Mouse (Mus musculus) lung, postnatal 14 days (tissue): ENCODE measurements around the gene Ikzf3.
A peak's percentile ranks its signal among the peaks of the same experiment; 100 is the strongest.

ENCODE experiments used
- DNase-seq: peaks from one replicate; pipeline ENCODE4 v3.0.0; 2021

Gene Ikzf3

DNA sequence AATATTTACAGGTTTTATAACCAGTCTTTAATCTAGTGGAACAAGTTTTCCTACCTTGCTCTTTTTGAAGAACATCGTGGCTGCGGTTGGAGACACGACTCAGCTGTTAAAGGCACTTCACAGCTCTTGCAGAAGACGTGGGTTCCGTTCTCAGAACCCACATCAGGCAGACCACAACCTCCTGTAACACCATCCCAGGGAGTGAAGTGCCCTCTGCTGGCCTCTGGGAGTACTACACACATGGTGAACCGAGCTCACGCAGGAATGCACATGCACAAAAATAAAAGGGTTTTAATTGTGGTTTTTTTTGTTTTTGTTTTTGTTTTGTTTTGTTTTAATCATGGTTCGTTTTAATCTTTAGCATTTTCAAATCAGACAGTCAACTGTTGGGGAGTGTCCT lies 22.5 kb upstream of the Ikzf3 start:
- no peak for DNase-seq

GRCm38 (mm10) chr11:98563921-98564414 lies 18.1 kb upstream of the Ikzf3 start:
- no peak for DNase-seq

GRCm38 (mm10) chr11:98563025-98563424 lies 17.2 kb upstream of the Ikzf3 start:
- no peak for DNase-seq

GRCm38 (mm10) chr11:98560942-98561341 lies 15.1 kb upstream of the Ikzf3 start:
- DNase-seq = no peak

DNA sequence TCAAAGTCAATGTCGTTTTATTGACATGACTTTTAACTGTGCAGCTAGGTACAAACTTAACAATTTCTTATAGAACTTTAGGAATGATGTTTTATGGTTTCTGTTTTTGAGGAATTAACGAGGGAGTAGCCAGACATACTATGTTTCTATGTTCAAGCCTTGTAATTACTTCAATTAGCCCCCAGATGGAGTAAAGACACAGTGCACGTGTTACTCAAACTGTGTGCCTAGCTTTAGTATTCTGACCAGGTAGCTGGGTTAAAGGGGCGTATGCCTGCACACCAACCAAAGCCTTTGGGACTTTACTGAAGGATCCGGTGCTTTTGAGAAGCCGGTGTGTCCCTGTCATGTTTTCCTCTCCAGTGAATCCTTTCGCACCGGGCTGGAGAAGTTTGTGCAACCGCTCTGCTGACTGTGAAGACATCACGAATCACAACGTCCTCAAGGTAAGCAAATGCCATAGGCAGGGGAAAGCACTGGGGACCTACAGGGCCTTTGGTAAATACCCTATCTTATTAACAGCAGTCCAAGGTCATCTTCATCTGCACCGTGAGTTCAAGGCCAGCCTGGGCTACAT lies 9.4 kb upstream of the Ikzf3 start:
- DNase-seq = no peak

GRCm38 (mm10) chr11:98553966-98554365 lies 8.1 kb upstream of the Ikzf3 start:
- DNase-seq = no peak

DNA sequence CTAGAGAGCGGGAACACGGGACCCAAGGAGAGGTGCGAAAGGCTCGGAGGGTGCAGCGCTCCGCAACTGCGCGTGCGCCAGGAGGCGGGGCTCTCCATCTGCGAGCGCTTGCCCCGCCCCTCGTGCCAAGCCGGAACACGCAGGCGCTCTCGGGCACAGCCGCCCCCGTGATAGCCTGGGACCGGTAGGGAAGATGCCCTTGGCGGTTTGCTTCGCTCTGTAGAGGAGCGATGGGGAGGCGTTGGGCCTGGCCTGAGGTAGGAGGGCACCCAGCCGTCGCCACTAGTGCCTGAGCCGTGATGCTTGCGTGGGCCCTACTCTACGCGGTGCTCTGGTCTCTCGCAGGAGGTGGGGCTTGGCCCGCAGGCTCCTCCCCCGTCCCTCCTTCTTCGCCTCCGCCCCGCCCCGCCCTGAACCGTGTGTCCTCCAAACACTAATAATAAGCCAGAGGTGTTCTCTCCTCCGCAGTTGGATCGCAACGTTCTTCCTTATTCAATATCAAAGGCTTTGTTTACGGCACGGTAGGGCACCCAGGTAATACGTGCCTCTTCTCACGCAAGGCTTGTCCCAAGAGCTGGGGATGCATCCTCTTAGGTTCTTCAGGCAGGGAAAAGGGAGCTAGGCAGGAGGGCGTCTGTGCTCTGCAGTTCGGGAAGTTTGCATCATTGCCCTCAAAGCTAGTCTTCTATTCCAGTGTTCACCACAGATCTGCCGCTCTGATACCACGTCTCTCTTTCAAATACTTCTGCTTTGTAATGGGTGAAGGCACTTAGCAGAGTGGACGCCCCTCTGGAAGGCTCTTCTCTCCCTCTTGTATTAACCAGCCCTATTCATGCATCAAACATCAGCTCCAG lies 5.4 kb upstream of the Ikzf3 start, which contains the start of gene Zpbp2:
Gene Zpbp2, plus strand, starts transcription at position 123 of the 854 bp plus-strand sequence.
- peak; percentile 87 for DNase-seq

- DNase-seq = no peak
Measured at GRCm38 (mm10) chr11:98550311-98550974, 4.6 kb upstream of the Ikzf3 start.

DNA sequence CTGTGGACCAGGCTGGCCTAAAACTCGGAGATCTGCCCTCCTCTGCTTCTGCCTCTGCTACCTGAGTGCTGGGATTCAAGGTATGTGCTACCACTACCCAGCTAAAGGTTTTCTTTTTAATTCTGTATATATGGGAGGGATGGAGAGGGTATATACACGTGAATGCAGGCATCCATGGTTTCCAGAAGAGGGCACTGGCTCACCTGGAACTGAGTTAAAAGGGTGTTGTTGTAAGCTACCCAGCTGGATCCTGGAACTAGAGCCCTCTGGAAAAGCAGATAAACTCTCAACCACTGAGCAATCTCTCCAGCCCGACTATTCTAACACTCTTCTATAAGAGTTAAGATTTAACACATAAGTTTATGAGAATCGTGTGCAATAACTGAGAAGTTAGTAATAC lies 3.5 kb upstream of the Ikzf3 start:
- DNase-seq = no peak

DNA sequence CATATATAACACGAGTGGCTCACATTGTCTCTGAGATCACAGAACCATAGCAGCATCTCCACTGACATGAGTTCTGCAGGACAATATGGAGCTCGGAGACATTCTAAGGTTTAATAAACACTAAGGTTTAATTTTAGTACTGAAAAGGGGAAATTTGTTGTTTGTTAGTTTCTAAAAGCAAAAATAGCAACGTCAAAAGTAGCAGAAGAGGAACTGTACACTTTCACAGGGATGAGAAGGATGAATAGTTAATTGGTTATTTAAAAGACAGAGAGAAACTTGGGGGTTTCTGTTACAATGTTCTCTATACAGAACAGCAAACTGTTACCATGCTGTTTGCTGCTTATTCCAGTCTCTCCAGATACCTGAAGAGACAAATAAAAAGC lies 1.5 kb upstream of the Ikzf3 start:
- DNase-seq = no peak

GRCm38 (mm10) chr11:98546529-98547307 lies 887 bp upstream of the Ikzf3 start:
- DNase-seq = no peak

DNA sequence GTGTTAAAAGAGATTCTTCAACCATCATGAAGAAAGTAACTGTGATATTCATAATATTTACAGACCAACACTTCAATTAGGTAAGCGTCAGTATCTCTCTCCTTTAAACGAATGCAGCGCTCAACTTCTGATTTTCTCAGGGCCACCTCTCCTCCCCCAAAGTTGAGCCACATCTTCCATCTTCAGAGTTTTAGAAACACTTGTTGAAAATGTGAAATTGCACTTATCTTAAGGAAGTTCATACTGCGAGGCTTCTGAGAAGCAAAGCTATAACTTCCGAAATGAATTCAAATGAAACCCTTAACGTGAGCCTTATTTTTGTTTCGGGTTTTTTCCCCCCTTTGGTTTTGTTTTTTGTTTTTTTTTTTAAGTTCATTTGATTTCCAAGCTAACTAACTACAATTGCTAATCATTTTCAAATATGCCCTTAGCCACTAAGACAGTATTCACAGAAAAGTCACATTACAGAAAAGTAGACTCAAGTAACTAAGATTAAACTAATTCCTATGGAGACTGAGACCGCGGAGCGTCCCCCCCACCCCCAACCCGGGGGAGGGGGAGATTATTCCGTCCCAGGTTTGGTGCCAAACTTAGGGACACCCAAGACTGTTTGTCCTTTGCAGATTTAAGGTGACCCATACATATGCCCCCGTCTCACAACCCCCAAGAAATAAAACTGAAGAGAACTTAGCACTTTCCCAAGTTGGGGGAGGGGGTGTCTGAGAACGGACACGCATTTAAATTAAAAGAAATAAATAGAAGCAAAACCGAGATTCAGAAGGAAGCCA lies 747 bp downstream of the Ikzf3 start:
- DNase-seq = no peak

GRCm38 (mm10) chr11:98543414-98543813 lies 2.4 kb downstream of the Ikzf3 start:
- no peak for DNase-seq

- no peak for DNase-seq
Measured at GRCm38 (mm10) chr11:98542553-98542952, 3.3 kb downstream of the Ikzf3 start.

DNA sequence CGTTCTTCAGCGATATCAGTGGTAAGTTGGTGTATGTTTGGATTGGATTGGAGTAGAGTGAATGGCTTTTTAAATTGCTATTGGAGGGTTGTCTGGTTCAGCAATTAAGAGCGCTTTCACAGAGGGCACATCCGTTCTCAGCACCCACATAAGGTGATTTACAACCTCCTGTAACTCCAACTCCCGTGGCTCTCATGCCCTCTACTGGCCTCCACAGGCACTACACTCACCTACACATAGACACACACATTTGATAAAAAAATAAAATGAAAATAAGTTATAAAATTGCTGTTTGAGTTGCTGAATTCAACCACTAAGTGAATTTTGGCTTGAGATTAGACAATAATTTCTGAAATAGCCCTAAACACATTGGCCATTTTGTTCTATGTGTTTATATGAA lies 5.5 kb downstream of the Ikzf3 start:
- DNase-seq = no peak

GRCm38 (mm10) chr11:98537480-98538034 lies 8.3 kb downstream of the Ikzf3 start:
- DNase-seq = no peak

DNA sequence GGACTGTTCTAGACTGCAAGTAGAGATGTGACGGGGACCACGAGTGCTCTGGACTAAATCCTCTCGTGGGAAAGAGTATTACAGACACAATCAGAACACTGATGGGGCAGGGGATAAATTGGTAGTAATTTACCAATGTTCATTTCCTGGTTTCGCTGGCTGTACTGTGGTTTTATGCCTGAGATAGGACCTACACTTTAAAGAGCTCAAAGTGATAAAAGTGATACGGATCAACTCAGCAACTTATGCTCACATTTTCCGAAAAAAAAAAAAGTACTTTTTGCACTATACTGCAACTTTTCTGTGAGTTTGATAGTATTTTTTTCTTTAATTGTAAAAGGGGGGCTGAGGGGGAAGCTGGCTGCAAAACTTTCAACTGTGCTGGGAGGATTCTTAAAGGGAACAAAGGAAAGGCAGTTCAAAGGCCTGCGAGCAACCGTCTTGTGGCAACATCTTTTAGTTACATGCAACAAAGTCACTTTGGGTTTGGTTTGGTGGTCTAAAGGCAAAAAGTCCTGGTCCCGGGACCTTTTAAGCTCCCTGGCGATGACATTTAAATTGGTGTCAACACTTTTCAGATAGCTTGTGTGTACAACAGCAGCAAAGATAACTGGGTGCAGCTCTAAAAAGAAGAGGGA lies 18.9 kb downstream of the Ikzf3 start:
- no peak for DNase-seq

GRCm38 (mm10) chr11:98525140-98525539 lies 20.7 kb downstream of the Ikzf3 start:
- DNase-seq = no peak

GRCm38 (mm10) chr11:98520468-98520867 lies 25.4 kb downstream of the Ikzf3 start:
- no peak for DNase-seq

GRCm38 (mm10) chr11:98513356-98513936 lies 32.4 kb downstream of the Ikzf3 start:
- no peak for DNase-seq

- DNase-seq = no peak
Measured at GRCm38 (mm10) chr11:98512881-98513280, 33.0 kb downstream of the Ikzf3 start.
